Mouse (Mus musculus) adrenal gland, postnatal 4 days (tissue): ENCODE data around the gene Copz1. TPM values are rescaled to one million over a fixed set of nuclear protein-coding genes. Genes with fewer than 3 reads are reported as not detected.

Experiments
- DNase-seq, 2 experiments: peaks; one replicate each; pipeline ENCODE4 v3.0.0; 2021 to 2022; ENCODE audit warnings: low spot score in 2 of 2, mixed read lengths in 2 of 2
- total RNA-seq, 2 experiments: library from RNA; stranded (reverse); gene quantifications; 2 replicates each; pipeline ENCODE4 v1.2.3; 2021

The Copz1 gene
- total RNA-seq, 2 experiments from 2014 or later, result 132 to 140 TPM

DNA sequence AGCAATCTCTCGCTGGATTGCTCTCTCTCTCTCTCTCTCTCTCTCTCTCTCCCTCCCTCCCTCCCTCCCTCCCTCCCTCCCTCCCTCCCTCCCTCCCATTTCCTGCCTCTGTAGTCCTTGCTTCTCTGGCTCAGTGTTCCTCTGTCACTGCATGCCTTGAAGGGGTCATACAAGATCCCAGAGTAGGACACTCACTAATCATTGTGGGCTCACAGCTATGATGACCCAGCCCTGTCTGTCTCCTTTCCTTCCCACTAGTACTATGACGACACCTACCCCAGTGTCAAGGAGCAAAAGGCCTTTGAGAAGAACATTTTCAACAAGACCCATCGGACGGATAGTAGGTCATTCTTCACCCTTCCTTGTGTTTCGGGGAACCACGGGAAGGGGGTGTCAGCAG lies 17.9 kb downstream of the Copz1 start:
- no peak for DNase-seq

DNA sequence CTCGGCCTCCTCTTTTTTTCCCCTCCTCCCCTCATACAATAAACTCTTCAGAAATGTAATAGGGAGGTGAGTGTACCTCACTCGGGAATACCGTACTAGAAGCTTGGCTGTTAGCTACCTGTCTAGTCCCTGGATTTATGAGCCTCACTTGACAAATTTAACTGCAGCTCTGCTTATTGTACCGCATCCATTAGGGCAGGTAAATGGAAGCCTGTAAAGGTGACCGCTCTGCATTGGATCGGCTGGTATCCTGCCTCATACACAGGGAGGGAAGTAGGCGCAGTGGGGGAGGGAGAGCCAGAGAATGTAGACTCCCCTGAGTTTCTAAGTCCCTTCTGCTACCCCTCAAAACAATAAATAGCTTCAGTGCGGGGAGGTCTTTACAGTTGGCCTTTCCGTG lies 18.3 kb downstream of the Copz1 start:
- DNase-seq, result no peak

DNA sequence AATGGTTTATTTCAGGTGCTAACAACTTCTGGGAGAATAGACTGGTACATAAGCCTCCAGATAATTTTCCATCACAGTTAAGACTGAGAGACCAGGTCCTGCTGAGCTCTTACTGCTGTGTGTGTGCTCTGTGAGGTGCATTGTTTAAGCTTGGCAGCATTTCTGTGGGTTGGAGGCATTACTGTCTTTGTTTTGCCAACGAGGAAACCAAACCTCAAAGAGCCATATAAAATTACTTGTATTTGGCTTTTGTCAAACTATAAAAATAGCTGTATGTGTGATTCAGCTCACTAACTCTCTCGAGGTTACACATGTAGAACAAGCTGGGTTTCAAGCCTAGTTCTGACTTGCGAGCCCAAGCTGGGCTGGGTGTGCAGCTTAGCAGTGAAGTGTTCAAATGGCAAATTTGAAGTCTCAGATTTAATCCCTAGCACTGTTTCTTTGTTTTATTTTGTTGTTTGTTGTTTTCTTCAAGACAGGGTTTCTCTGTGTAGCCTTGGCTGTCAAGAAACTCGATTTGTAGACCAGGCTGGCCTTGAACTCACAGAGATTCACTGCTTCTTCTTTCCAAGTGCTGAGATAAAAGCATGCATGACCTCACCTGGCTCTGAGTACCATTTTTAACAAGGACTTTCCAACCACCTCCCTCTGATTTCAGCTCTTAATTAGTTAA lies 20.3 kb downstream of the Copz1 start:
- no peak for DNase-seq

DNA sequence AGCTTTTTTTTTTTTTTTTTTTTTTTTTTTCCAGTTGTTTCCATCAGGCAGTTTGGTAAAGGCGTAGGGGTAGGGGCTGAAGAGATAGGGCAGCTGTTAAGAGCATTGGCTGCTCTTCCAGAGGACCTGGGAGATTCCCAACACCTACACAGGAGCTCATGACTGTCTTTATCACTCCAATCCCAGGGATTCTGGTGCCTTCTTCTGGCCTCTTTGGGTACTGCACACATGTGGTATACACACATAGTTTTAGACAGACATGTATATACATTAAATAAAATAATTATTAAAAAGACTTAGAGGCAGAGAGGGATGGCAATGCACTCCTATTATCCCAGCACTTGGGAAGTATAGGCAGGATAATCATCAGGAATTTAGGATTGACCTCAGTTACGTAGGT lies 20.9 kb downstream of the Copz1 start:
- no peak for DNase-seq

DNA sequence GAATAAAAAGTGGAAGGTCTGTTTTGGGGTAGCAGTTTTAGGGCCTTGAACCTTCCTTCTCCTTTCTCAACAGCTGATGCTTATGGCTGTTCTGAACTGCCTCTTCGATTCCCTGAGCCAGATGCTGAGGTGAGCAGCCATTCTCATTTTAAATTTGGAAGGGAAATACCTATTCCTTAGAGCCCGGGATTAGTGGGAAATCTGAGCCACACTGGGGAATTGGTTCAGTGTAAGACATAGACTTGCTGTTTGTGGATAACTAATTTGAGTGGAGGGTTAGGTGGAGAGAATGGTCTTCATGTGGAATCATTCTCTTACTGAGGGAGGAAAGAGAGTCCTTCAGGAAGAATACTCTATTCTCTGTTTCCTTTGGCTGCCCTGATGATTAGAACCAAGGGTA lies 22.1 kb downstream of the Copz1 start:
- no peak for DNase-seq

DNA sequence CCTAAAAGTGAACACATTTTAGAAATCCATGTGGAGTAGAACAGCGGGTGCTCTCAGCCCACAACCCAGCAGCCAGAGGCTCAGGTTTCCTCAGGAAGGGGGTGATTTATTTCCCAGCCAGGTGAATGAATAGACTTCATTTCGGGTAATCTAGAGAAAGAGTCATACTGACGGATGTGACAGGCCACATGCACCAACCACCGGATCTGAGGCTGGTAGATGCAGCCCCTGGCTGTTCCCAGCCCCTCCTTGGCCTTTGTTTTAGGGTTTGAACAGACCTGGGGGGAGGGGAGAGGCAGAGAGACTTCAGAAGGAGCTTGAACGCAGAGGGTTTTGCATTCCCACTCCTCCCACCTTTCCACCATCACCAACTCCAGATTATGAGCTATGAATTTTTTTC lies 23.3 kb downstream of the Copz1 start:
- no peak for DNase-seq

DNA sequence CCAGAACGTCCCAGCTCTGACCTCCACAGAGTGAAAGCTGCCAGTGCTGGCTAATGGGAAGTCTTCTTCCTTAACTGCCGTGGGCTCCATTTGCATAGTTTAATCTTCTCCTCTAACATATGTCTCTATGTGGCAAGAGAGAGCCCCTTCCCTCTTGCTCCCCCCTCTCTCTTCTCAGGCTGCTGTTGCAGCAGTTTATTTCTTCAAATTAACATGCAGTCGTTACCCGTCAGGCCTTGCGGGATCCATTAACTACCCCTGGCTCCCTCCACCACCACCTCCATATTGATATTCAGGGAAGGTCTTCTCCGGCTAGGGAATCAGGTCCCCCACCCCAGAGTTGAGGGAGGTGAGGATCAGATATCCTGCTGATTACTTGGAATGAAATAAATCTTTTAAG lies 24.8 kb downstream of the Copz1 start:
- no peak for DNase-seq

DNA sequence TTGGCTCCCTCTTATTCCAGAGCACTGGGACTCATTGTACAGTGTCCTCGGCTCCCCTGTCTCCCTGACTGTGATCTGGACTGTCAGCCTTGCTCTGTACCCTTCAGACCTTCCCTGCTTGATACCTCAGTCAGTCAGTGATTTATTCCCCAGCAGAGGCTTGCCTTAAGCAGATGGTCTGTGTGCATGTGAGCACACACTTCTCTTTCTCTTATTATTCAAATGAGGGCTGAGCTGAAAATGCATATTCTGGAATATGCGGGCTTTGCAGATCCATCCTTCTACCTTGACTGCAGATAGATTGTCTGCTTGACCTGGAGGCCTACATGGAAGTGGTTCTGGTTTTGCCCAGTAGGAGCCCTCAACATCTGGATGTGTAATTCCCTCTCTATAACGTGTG lies 25.5 kb downstream of the Copz1 start:
- no peak for DNase-seq

DNA sequence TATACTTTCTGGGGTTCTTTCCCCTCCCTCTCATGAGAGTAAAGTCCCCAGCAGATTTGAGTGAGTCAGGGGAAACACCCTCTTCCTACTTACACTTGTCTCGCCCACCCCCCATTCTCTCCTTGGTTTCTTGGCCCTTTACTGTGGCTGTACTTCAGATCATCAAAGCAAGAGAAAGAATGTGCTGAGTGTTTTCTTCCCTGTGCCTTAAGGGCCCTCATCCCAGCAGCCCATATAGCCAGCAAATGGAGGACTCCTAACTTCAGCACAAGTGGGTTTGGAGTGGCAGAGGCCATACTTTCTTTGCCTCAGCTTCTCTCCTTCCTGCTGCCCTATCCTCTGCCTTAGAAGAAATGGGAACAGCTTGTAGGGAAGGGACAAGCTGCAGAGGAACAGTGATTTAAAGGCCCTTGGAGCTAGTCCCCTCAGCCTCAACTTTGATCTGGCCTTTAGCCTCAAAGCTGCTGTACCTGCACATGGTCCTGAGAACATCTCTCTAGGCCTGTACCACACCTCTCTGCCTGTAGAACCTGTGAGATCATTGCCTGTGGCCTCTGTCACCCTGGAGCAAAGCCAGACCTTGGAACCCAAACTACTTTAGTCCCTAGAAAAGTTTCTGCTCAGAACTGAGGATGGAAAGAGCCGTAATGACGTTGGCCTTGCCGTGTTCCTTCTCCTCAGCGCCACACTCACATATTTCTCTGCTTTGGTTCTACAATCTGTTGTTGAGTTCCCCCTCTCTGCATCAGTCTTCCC lies 26.5 kb downstream of the Copz1 start:
- DNase-seq, result no peak

DNA sequence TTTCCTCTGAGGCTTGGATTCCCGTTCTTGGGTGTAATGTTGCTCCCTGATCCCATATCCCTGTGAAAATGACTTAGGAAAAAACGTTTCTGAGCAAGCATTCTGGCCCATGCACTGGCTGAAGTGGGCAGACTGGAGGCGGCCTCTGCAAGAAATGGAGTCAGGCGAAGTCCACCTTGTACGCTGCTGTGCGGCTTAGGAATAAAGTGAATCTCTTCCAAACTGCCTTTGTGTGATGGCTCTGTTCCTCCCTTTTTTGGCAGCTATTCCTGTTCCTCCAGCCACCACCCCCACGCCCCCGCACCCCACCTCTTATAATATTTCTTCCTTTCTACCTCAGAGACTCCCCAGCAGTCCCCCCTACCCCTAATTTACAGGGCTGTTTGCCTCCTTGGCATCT lies 27.1 kb downstream of the Copz1 start:
- no peak for DNase-seq

DNA sequence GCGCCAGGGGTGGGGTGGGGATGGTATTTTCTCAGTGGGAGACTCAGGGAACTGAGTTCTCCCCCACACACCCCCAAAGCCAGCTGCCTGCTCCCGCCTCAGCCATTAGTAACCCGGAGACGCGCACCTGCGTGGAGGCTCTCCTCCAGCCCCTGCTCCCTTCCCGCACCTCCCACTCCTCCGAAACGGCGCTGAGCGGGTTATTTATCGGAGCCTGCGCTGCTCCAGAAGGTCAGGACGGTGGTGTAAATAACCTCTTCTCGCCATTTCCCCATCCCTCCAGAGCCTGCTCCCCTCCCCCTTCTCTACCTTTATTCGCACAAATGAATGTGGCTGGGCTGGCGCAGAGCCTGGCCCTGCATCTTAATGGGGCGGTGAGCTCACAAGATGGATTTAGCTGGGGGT lies 27.6 kb downstream of the Copz1 start:
- no peak for DNase-seq

DNA sequence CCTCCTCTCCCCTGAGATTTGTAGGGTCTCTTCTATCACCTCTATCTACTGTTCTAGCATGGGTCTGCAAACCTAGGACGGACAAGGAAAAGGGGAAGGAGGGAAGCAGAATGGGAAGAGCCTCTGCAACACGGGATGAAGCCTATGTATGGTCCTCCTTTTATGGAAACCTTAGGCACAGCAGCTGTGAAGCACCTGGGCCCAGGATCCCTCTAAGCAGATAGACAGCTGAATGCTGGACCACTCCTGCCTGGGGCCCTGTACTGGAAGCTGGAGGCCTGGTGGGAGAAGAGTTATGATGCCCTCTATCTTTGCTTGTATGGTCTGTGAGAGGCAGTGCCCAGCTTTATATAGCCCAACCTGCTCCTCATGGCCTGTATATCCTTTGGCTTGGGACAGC lies 28.0 kb downstream of the Copz1 start:
- DNase-seq, result no peak

DNA sequence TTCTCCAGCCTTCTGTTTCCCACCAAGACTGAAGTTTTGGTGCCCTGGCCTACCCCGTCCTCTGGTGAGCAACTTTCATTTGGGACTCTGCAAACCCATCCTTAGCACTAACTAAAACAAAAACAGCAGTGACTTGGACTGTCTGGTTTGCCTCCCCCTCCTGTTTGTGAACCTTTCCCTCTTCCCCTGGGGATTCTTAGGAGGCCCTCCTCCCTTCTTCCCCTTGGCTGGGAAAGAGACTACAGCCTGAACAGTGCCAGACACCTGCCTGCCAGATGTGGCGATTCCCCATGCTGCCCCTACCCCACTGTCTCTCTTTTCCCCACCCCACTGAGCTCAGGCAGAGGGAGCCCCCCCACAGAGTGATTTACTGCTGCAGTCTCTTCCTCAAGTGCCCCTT lies 28.5 kb downstream of the Copz1 start:
- no peak for DNase-seq

DNA sequence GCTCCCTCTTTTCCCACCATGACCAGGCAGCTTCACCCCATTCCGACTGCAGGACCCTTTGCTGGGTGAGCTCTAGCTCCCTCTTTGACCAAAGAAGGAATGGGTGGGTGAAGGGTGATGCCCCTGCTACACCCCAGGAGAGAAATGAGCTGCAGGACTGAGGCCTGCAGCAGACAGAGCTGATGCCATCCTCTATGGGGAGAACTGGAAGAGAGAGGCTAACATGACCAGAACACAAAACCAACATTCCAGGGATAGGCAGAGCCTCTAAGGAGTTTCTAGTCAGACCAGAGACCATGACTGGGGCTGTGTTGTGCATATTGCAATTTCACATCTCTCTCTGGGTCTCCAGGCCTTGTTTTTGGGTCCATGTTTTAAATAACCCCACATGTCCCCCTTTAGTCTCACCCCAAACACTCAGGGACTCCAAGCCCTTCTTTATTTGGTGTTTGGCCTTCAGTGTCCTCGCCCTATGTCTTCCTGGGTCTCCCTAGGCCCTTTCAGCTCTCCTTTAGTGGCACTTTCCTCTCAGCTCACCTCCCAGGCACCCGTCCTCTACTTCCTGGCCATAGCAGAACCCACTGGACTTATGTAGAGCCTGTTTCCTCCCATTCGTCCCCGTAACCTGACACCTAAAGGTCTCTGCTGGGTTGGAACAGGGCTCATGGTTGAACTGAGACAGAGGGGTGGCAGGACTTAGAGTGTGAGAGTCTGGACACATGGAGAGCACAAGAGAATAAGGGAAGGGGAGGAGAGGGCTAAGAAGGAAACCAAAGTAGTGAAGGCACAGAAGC lies 29.2 kb downstream of the Copz1 start:
- no peak for DNase-seq

DNA sequence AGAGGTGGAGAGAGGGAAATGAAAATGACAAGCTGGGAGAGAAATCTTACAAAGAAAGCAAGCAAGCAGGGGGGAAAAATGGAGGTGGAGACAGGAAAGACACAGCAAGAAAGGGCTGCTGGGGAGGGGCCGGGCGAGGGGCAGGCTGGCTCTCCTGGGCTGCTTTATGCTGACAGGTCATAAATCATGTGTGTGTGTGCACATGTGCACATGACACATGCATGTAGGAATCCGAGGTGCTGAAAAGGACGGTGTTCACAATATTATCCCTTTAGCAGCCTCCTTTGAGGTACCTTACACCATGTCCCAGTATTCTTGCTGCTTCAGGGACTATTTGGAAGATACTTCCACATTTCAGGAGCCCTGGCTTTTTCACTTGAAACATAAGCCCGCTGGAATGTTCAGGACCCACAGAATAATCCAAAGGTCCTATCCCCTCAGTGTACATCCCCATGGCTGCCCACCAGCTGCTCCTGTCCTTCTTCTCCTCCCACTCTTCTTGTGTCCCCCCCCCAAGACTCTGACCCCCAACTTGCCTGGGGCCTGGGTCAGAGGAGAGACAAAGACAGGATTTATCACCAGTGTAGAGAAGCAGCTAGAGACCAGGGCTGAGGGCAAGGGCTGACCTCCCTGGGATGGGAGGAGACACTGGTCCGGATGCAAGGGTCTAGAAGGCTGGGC lies 30.0 kb downstream of the Copz1 start:
- DNase-seq, result no peak

DNA sequence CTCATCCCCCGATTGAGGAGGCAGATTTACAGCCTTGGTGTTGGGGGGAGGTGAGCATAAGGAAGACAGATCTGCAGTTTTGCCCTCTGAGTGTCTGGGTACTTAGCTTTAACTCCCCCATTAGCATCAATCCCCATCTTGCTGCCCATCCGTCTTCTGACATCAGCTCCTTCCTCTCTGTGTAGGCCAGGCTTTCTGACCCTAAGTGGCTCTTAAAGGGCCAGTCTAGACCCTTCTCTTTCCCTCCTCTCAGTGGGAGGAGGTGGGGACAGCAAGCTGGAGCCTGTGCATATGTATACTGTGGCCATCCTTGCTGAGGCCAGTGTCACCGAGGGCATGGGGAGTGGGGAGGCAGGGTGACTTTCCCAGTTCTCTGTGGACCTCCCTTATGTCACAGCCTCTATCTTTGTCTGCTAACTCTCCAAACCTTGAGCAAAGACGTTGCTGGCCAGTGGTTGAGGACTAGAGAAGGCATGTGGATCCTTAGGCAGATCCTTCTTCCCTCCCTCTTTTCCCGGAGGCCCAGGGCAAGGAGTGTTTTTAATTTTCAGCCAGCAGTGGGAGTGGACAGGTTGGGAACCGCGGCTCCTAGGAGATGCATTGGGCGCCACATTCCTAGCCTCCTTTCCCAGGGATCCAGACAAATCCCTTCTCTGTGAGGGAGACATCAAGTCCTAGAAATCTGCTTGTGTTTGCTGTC lies 31.6 kb downstream of the Copz1 start:
- DNase-seq, result no peak

DNA sequence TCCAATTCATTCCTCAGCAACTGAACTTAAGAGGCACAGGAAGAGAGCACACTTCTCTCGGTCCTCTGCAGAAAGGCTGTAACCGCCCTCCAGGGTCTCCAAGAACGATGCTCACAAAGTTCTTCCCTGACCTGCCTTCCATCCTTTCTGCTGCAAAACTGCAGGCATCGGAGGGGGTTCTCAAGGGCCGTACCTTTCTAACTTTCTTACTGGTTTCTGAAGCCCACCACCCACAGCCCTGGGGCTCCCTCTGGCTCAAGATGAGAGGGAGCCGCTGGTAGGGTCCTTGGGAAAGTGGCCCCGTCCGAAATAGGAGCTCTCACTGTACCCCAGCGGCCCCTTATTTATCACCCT lies 32.1 kb downstream of the Copz1 start:
- no peak for DNase-seq

DNA sequence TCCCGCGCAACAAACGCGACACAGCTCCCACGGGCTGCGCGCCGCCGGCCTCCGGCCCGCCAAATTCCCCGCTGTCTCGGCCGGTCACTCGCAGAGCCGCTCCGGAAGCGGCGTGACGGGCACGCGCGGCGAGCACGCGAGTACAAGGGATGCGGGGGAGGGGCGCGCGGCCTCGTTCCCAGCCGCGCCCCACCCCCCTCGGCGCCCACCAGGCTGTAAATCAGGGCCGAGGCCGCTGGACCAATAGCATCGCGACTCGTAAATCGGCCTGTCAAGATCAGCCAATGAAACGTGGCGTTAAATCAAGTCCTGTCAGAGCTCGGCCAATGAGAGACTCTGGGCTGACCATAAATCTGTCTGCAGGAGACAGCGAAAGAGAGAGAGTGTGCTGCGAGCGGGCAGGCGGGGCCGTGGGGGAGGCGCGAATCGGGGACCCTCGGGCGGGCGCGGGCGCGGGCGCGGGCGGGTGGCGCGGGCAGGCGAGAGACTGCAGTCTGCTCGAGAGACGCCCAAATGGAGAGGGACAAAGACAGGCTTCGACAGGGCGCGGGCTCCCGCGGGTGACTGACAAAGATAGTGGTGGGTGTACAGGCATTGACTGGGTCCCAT lies 32.7 kb downstream of the Copz1 start:
- peak; percentile 85 for DNase-seq

DNA sequence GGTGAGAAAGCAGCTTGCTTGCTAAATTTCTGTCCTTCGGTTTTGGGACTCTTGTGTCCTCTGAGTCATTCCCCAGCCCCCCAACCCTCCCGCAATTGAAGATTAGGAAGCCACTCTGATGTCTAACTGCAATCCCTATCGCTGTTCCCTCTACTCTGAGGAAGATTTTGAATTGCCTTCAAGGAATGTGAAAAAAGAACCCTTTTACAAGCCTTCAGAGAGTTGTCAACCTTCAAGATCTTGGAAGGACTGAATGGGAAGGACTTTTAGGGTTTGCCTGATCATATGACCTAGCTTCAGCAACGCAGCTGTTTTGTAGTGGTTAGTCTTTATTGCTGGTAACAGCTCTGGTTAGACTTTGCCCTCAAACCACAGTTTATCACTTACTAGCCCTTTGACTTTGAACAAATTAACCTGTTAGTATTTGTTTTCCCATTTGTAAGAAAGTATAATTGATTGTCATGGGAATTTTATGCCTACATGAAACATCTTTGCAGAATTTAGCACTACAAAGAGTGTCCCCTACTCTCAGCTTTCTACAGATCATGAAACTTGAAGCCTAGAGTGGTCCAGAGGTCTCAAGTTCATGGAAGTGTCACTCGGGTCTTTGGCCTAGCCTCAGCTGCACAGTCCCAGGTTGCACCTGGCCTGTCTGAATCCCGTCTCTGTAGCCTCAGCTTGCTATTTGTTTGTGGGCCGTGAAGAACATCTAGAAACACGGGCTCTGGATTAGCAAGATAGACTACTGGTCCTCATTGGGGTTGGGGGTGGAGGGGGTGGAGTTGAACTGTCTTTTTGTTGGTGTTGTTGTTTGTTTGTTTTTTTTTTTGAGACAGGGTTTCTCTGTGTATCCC lies 33.5 kb downstream of the Copz1 start:
- no peak for DNase-seq

DNA sequence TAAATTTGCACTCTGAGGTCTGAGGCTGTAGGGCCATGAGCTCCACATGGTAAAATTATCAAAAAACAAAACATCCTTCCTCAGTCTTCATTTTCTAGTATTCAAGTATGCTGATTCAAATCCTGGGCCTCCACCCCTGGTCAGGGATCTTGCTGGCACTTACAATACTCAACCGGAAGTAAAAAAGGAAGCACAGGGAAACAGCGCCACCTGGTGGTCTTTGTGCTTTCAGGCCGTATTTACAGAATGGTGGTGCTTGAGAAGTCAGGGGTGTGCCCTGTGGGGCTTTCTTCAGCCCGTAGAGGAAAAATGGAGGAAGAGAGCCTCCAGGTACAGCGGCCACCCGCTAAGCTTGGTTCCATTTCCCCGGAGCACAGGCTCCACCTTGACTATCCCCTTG lies 34.6 kb downstream of the Copz1 start:
- DNase-seq, result peak; percentile 78 to 90
